Mouse (Mus musculus) limb, embryonic 10.5 days (tissue): ENCODE data around the gene Sox6. TPM values are rescaled to one million over a fixed set of nuclear protein-coding genes. Genes with fewer than 3 reads are reported as not detected.

Experiments
- DNase-seq: peaks from one replicate; pipeline ENCODE4 v3.0.0-alpha.2; 2017; ENCODE audit warnings: low spot score
- H3K27ac ChIP-seq: fragments of 300-500 bp; sonication (generic); 2 replicates; pipeline ENCODE4 v1.5.1; 2016; ENCODE audit warnings: mild to moderate bottlenecking
- H3K27me3 ChIP-seq: fragments of 300-500 bp; sonication (generic); 2 replicates; pipeline ENCODE4 v1.6.1; 2016; ENCODE audit warnings: low read depth, mild to moderate bottlenecking; ENCODE audit not compliant: poor library complexity, severe bottlenecking
- H3K36me3 ChIP-seq: fragments of 300-500 bp; sonication (generic); 2 replicates; pipeline ENCODE4 v1.6.1; 2016; ENCODE audit warnings: mild to moderate bottlenecking, moderate library complexity
- H3K4me1 ChIP-seq: fragments of 300-500 bp; sonication (generic); 2 replicates; pipeline ENCODE4 v1.6.1; 2016
- H3K4me3 ChIP-seq: fragments of 300-500 bp; sonication (generic); 2 replicates; pipeline ENCODE4 v1.5.1; 2016; ENCODE audit warnings: mild to moderate bottlenecking, moderate library complexity
- H3K9me3 ChIP-seq: fragments of 300-500 bp; sonication (generic); replicated peaks from 2 replicates; pipeline ENCODE4 v1.6.1; 2016; ENCODE audit warnings: mild to moderate bottlenecking
- WGBS: fragments of 180-500 bp; shearing (Covaris S2); methylation state at CpG from one replicate; pipeline ENCODE4 v1.1.7; 2016; 5-methylcytosine and 5-hydroxymethylcytosine counted together
- polyA plus RNA-seq: library from polyadenylated mRNA; unstranded; fragments of >200 nt; fragmentation: Nextera tagmentation; extraction: Ambion mirVana; gene quantifications from 2 replicates; pipeline ENCODE4 v1.2.1, GENCODE M21; 2016

Sox6 gene
- polyA plus RNA-seq, 1 experiment from 2014 or later, result 23.7 TPM

- H3K9me3 ChIP-seq, result no peaks in the 10 kb centered on the region
- WGBS, result 83% methylated on average over 11 of the region's 11 CpGs
- H3K36me3 ChIP-seq, result no peaks in the 10 kb centered on the region
- H3K27ac ChIP-seq, result no peak overlapping the region
- no peaks in the 10 kb centered on the region; the same call in 1 of the 2 replicates for H3K27me3 ChIP-seq
- DNase-seq, result no peak
- H3K4me3 ChIP-seq, result no peak overlapping the region
- H3K4me1 ChIP-seq, result peaks cover 56% of the 10 kb centered on the region
These were observed 207.4 kb downstream of the Sox6 start for GRCm38 (mm10) chr7:115830938-115831873.

- Histone ChIP-seq H3K27me3 (no peaks in the 10 kb centered on the region; the same call in 1 of the 2 replicates), H3K27ac (peak overlapping the region; percentile 75; the same call in 1 of the 2 replicates), H3K9me3 (no peaks in the 10 kb centered on the region), H3K36me3 (no peaks in the 10 kb centered on the region), H3K4me1 (peaks cover 64% of the 10 kb centered on the region), H3K4me3 (no peak overlapping the region)
- DNase-seq, result no peak
- WGBS, result 58% methylated on average over 10 of the region's 10 CpGs
These were observed 208.2 kb downstream of the Sox6 start for GRCm38 (mm10) chr7:115830366-115830765.

GRCm38 (mm10) chr7:115829756-115830155 is 208.8 kb downstream of the Sox6 start:
- H3K27ac ChIP-seq, result peak overlapping the region; percentile 75; the same call in 1 of the 2 replicates
- no peaks in the 10 kb centered on the region for H3K9me3 ChIP-seq
- peaks cover 70% of the 10 kb centered on the region for H3K4me1 ChIP-seq
- H3K36me3 ChIP-seq, result no peaks in the 10 kb centered on the region
- no peak overlapping the region for H3K4me3 ChIP-seq
- peak; percentile 50 for DNase-seq
- H3K27me3 ChIP-seq, result no peaks in the 10 kb centered on the region; the same call in 1 of the 2 replicates
- 32% methylated on average over 4 of the region's 4 CpGs for WGBS

GRCm38 (mm10) chr7:115829260-115829659 is 209.3 kb downstream of the Sox6 start:
- 85% methylated on average over 4 of the region's 4 CpGs for WGBS

GRCm38 (mm10) chr7:115825295-115825694 is 213.3 kb downstream of the Sox6 start:
- 95% methylated on average over 3 of the region's 3 CpGs for WGBS

More at GRCm38 (mm10) chr7:115829260-115829659, 209.3 kb downstream of the Sox6 start:
- Histone ChIP-seq H3K4me1 (peaks cover 73% of the 10 kb centered on the region), H3K36me3 (no peaks in the 10 kb centered on the region), H3K4me3 (no peak overlapping the region), H3K27ac (no peak overlapping the region), H3K9me3 (no peaks in the 10 kb centered on the region), H3K27me3 (no peaks in the 10 kb centered on the region; the same call in 1 of the 2 replicates)
- no peak for DNase-seq

GRCm38 (mm10) chr7:115824621-115825256 is 213.9 kb downstream of the Sox6 start:
- Histone ChIP-seq H3K27me3 (no peaks in the 10 kb centered on the region; the same call in 1 of the 2 replicates), H3K9me3 (0 out of 2 replicates have a peak, but pooled peaks cover 2% of the 10 kb centered on the region), H3K36me3 (no peaks in the 10 kb centered on the region), H3K4me1 (peaks cover 58% of the 10 kb centered on the region), H3K27ac (peak overlapping the region; percentile 73), H3K4me3 (0 out of 2 replicates have a peak overlapping the region, but pooled peaks have one; percentile 19)
- peak; percentile 32 for DNase-seq
- WGBS, result 57% methylated on average over 8 of the region's 8 CpGs

More at GRCm38 (mm10) chr7:115825295-115825694, 213.3 kb downstream of the Sox6 start:
- H3K27ac ChIP-seq, result peak overlapping the region; percentile 73; the same call in 1 of the 2 replicates
- 0 out of 2 replicates have a peak, but pooled peaks cover 2% of the 10 kb centered on the region for H3K9me3 ChIP-seq
- H3K27me3 ChIP-seq, result no peaks in the 10 kb centered on the region; the same call in 1 of the 2 replicates
- peaks cover 63% of the 10 kb centered on the region for H3K4me1 ChIP-seq
- H3K4me3 ChIP-seq, result no peak overlapping the region
- DNase-seq, result no peak
- H3K36me3 ChIP-seq, result no peaks in the 10 kb centered on the region

- Histone ChIP-seq H3K4me1 (peaks cover 10% of the 10 kb centered on the region), H3K9me3 (0 out of 2 replicates have a peak, but pooled peaks cover 2% of the 10 kb centered on the region), H3K4me3 (no peak overlapping the region), H3K27ac (no peak overlapping the region), H3K36me3 (no peaks in the 10 kb centered on the region), H3K27me3 (no peaks in the 10 kb centered on the region)
- whole genome bisulfite sequencing, result 69% methylated on average over 1 of the region's 1 CpGs
- DNase-seq, result no peak
These were observed 219.5 kb downstream of the Sox6 start for GRCm38 (mm10) chr7:115819136-115819535.

GRCm38 (mm10) chr7:115803256-115803655 is 235.3 kb downstream of the Sox6 start:
- Histone ChIP-seq H3K27me3 (no peaks in the 10 kb centered on the region), H3K27ac (no peak overlapping the region), H3K4me1 (peaks cover 4% of the 10 kb centered on the region; the same call in 1 of the 2 replicates), H3K9me3 (no peaks in the 10 kb centered on the region), H3K4me3 (no peak overlapping the region), H3K36me3 (no peaks in the 10 kb centered on the region)
- DNase-seq, result no peak
- WGBS, result 86% methylated on average over 3 of the region's 3 CpGs

GRCm38 (mm10) chr7:115794139-115794858 is 244.3 kb downstream of the Sox6 start:
- no peak for DNase-seq
- WGBS, result 91% methylated on average over 4 of the region's 4 CpGs
- H3K4me3 ChIP-seq, result no peak overlapping the region
- H3K27me3 ChIP-seq, result no peaks in the 10 kb centered on the region
- H3K36me3 ChIP-seq, result no peaks in the 10 kb centered on the region
- H3K27ac ChIP-seq, result no peak overlapping the region
- H3K9me3 ChIP-seq, result no peaks in the 10 kb centered on the region
- peaks cover 4% of the 10 kb centered on the region; the same call in 1 of the 2 replicates for H3K4me1 ChIP-seq

GRCm38 (mm10) chr7:115792841-115793240 is 245.8 kb downstream of the Sox6 start:
- no peak overlapping the region for H3K27ac ChIP-seq
- H3K4me3 ChIP-seq, result no peak overlapping the region
- no peaks in the 10 kb centered on the region for H3K9me3 ChIP-seq
- 81% methylated on average over 2 of the region's 2 CpGs for WGBS
- H3K4me1 ChIP-seq, result no peaks in the 10 kb centered on the region
- H3K27me3 ChIP-seq, result no peaks in the 10 kb centered on the region
- no peak for DNase-seq
- H3K36me3 ChIP-seq, result no peaks in the 10 kb centered on the region

GRCm38 (mm10) chr7:115789116-115789823 is 249.3 kb downstream of the Sox6 start:
- H3K36me3 ChIP-seq, result no peaks in the 10 kb centered on the region
- no peak overlapping the region for H3K4me3 ChIP-seq
- no peaks in the 10 kb centered on the region for H3K27me3 ChIP-seq
- H3K4me1 ChIP-seq, result no peaks in the 10 kb centered on the region
- DNase-seq, result no peak
- H3K27ac ChIP-seq, result no peak overlapping the region
- 83% methylated on average over 5 of the region's 5 CpGs for WGBS
- no peaks in the 10 kb centered on the region for H3K9me3 ChIP-seq
